Mouse (Mus musculus): Measurements from ENCODE around the gene Rps17.

DNA sequence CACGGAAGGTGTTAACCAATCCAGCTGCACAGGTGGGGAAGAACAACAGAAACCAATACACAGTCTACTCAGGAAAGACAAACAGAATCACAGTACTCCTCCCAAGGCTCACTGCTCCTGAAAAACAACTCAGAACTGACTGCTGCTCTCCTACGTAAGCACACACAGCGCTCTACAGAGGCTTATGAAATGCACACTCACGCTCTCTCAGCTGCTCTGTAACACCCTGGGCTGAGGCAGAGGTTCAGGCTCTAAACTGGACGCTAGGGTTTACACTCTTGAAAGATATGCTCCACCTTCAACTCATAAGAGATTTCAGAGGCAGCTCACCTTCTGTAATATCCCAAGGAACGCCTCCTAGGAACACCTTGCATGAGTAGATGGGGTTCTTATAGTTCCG lies 11.9 kb upstream of the Rps17 start:
- TF ChIP-seq POLR2A (IDR thresholded peaks at IDR 0.05; ENCODE audit: control insufficient read depth, low read depth, low read length) (no peak), CTCF (IDR thresholded peaks at IDR 0.05; ENCODE audit: control insufficient read depth, insufficient read depth, insufficient replicate concordance, low read depth, low read length) (no peak)

Data from testis, adult 2 months (tissue).